Comparison of ENCODE assay signal across 12 mouse cellular contexts in the genomic region with DNA sequence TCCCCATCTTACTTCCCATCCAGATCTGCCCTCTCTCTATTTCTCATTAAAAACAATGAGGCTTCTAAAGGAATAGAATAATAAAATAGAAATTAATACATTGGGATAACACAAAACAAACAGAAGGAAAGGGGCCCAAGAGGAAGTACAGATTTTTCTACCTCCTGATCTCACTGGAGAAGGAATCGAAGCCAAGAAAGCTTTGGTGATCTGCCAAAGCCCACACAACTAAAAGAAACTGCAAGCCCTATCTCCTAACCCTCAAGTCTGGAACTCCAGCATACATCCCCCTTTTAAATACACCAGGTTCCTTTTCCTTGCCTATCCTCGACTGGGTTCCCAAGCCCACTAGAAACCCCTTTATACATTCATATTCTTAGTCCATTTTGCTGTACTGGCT.
DNase-seq lines count a peak whose midpoint lies in the region; ATAC-seq and TF ChIP-seq lines count a peak whose summit lies in the region.
"Had no signal": no experiment of that assay in that cellular context is flagged by ENCODE, and none has a peak within 500 bp of the region (broad histone marks: within the 10 kb centered on the region; RNA-seq: fewer than 3 reads in every experiment).

No protein-coding gene starts in this region.

- no peaks in the 10 kb centered on the region for H3K9me3 ChIP-seq in limb, embryonic 14.5 days (ENCODE audit: control insufficient read depth, low read length)
- H3K9me3 ChIP-seq in limb, embryonic 10.5 days (replicated peaks): no peaks in the 10 kb centered on the region
- H3K9me3 ChIP-seq: midbrain, embryonic 12.5 days had no signal

- H3K4me2 ChIP-seq in limb, embryonic 14.5 days (replicated peaks; ENCODE audit: low read depth, low read length, severe bottlenecking): no peak overlapping the region
- H3K4me2 ChIP-seq: midbrain, embryonic 12.5 days had no signal

- intact Hi-C loops in heart, postnatal 10 days (cut with DNase I): no loop called here

- no peaks in the 10 kb centered on the region for H3K27me3 ChIP-seq in limb, embryonic 14.5 days (ENCODE audit: control insufficient read depth, insufficient read depth, low read length)
- no peaks in the 10 kb centered on the region for H3K27me3 ChIP-seq in limb, embryonic 10.5 days (ENCODE audit: low read depth, poor library complexity, severe bottlenecking)
- H3K27me3 ChIP-seq: midbrain, embryonic 12.5 days had no signal

- DNase-seq in cerebellum, adult 11-12 months: peak; percentile 37
- DNase-seq in cerebellum, postnatal 36 days: no peak
- peak; percentile 23 to 27 for DNase-seq in heart, postnatal 10 days
- DNase-seq in heart, adult 11 months: no peak
- peak; percentile 13 for DNase-seq in limb, embryonic 14.5 days (ENCODE audit: low spot score)
- no peak for DNase-seq in limb, embryonic 10.5 days (ENCODE audit: low spot score)
- peak; percentile 49 for DNase-seq in cerebellum, adult 9-10 months
- DNase-seq: liver; right cerebral cortex, postnatal 25 days; thymus, adult 18-20 months had no signal

- no peaks in the 10 kb centered on the region for H3K36me3 ChIP-seq in limb, embryonic 14.5 days (ENCODE audit: control insufficient read depth, insufficient read depth, low read length)
- no peaks in the 10 kb centered on the region for H3K36me3 ChIP-seq in limb, embryonic 10.5 days
- H3K36me3 ChIP-seq: midbrain, embryonic 12.5 days had no signal

- WGBS in limb, embryonic 14.5 days: 47% methylated on average over 2 of the region's 2 CpGs
- 86% methylated on average over 2 of the region's 2 CpGs for WGBS in limb, embryonic 10.5 days

- ATAC-seq in limb, embryonic 14.5 days (ENCODE audit: low FRiP score, low read depth): no peak
- no peak for ATAC-seq in frontal cortex, adult (ENCODE audit: low TSS enrichment)

- H3K9ac ChIP-seq in limb, embryonic 14.5 days (ENCODE audit: low read depth, low read length, severe bottlenecking): no peak overlapping the region
- H3K9ac ChIP-seq: midbrain, embryonic 12.5 days had no signal

- no peak overlapping the region for H3K27ac ChIP-seq in limb, embryonic 14.5 days (replicated peaks; ENCODE audit: low read depth, low read length)
- no peak overlapping the region for H3K27ac ChIP-seq in limb, embryonic 10.5 days
- H3K27ac ChIP-seq: midbrain, embryonic 12.5 days had no signal

- no peak for TF ChIP-seq POLR2A in limb, embryonic 14.5 days (IDR thresholded peaks at IDR 0.05; ENCODE audit: borderline replicate concordance, extremely low read depth, insufficient read depth, insufficient read length)

- peaks cover 2% of the 10 kb centered on the region; the same call in 1 of the 2 replicates for H3K4me1 ChIP-seq in limb, embryonic 14.5 days (ENCODE audit: control insufficient read depth, insufficient read depth, low read length)
- H3K4me1 ChIP-seq in limb, embryonic 10.5 days: no peaks in the 10 kb centered on the region

- H3K4me3 ChIP-seq in limb, embryonic 14.5 days (replicated peaks; ENCODE audit: low read length): no peak overlapping the region
- no peak overlapping the region for H3K4me3 ChIP-seq in limb, embryonic 10.5 days
- H3K4me3 ChIP-seq: midbrain, embryonic 12.5 days had no signal

Comparison
In these comparisons a context has a peak if more than half of its experiments do, and no peak if none do; other contexts are left out.
1. DNase-seq: peak in cerebellum, adult 11-12 months (single experiment), heart, postnatal 10 days (2 of 2), limb, embryonic 14.5 days (single experiment) and cerebellum, adult 9-10 months (single experiment); none in cerebellum, postnatal 36 days (0 of 2), heart, adult 11 months (single experiment) and limb, embryonic 10.5 days (single experiment).